Mouse (Mus musculus): ENCODE data around the gene Wdr20.

GRCm38 (mm10) chr12:110706337-110707231, 31.2 kb upstream of the Wdr20 start:
- TF ChIP-seq TAL1 (conservative IDR thresholded peaks at IDR 0.05; ENCODE audit: low read depth, low read length) (no peak), GATA1 (IDR thresholded peaks at IDR 0.05; ENCODE audit: borderline replicate concordance, low read length) (no peak), POLR2AphosphoS5 (IDR thresholded peaks at IDR 0.05; ENCODE audit: insufficient replicate concordance, low read depth, low read length) (no peak), CTCF (IDR thresholded peaks at IDR 0.05; ENCODE audit: low read depth, low read length) (no peak), GATA2 (IDR thresholded peaks at IDR 0.05; ENCODE audit: borderline replicate concordance, low read depth, low read length) (no peak)
